Mouse (Mus musculus): ENCODE data around the gene Tlx3. TPM values are rescaled to one million over a fixed set of nuclear protein-coding genes. Genes with fewer than 3 reads are reported as not detected.

The Tlx3 gene
- polyA plus RNA-seq, 2 experiments, result not detected

DNA sequence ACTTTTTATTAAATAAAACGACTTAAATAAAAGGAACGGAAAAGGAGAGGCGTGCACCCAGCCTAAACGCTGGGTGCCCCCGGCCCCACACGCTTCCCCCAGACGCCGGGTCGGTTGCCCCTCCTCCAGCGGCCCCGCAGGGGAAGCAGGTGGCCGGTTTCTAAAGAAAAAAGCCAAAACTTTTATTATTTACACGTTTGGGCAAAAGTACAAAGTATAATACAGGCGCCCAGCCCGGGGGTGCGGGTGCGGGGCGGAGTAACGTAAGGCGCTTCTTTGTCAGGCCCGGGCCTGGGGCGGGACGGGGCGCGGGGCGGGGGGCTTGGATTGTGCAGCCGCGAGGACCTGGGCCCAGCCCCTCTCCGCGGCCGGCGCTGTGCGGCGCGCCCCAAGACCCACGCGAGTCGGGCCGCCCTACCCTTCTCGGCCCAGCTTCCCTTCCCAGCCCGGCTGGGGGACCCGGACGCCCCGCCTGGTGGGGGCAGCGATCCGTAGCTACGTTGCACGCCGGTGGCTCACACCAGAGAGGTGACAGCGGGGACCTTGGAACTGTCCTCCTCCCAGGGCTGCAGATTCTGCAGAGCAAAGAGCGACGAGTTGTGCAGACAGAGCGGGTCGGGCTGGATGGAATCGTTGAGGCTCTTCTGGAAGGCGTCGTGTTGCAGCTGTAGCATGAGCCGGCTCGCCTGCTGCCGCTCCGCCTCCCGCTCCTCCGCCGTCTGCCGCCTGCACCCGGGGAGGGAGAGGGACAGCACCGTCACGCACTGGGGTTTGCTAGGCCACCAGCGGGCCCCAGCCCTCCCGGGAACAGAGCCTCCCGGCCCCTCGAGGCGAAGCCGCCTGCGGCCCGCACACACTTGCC, 2.4 kb downstream of the Tlx3 start:
- Histone ChIP-seq H3K4me1 (replicated peaks; ENCODE audit: control insufficient read depth in 2 of 2, insufficient read depth in 2 of 2, low read length in 1 of 2) (no peaks in the 10 kb centered on the region), H3K4me3 (ENCODE audit: insufficient read depth in 1 of 2, low read depth in 2 of 2, low read length in 2 of 2) (0 out of 4 replicates have a peak overlapping the region, but pooled peaks of 1 of the 2 experiments have one; percentile 14), H3K9ac (replicated peaks) (no peak overlapping the region), H3K9me3 (ENCODE audit: control insufficient read depth, low read length) (no peaks in the 10 kb centered on the region), H3K36me3 (replicated peaks; ENCODE audit: control insufficient read depth, insufficient read depth, low read depth) (no peaks in the 10 kb centered on the region), H3K27me3 (ENCODE audit: control insufficient read depth, insufficient read depth, low read length) (peaks cover 100% of the 10 kb centered on the region), H3K4me2 (ENCODE audit: low read depth) (peak overlapping the region; percentile 18; the same call in 1 of the 2 replicates), H3K27ac (no peak overlapping the region)
- ATAC-seq (ENCODE audit: insufficient read depth), result no peak
- DNase-seq (ENCODE audit: low read depth in 3 of 3, low spot score in 3 of 3), result no peak
- 1% methylated on average over 74 of the region's 76 CpGs for whole genome bisulfite sequencing (ENCODE audit: insufficient replicate concordance)
- no peak for TF ChIP-seq EP300 (IDR thresholded peaks at IDR 0.05; ENCODE audit: low read depth)
- no peak for TF ChIP-seq CTCF (IDR thresholded peaks at IDR 0.05; ENCODE audit: low read depth)

DNA sequence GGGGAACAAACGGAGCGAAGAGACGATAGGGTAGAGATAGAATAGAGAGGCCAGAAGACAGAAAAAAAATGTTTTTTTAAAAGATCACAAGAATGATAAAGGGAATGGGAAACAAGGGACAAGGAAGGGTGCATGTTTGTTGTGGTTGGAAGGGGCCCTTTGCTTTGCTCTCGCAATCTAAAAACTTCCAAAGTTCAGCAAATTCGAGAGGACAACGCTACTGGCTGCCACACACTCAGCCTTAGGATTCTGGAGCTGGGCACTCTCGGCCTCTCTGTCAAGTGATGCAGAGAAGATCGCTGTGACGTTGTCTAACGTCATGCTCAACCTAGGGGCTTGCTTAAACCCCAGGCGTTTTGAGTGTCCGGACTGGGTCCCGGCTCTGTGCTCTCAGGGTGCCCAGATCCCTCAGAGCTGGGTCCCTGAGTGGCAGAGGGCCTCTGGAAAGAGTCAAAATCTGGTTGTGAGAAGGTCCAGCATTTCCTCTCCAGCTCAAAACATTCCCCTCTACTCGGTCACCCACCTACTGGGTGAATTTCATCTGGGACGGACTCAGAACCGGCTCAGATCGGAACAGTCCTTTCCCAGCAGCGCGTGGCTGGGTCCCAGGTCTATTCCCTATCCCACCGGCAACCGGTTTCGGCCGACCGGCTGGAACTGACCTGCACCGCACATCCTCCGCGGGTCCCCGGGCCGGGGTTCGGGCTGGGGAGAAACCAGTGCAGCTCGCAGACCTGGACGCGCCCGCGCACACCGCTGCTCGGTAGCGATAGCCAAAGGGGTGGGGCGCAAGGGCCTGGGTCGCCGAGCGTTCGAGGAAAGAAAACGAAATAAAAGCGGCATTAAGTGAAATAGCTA, 3.3 kb downstream of the Tlx3 start:
- Histone ChIP-seq H3K27me3 (ENCODE audit: control insufficient read depth, insufficient read depth, low read length) (peaks cover 100% of the 10 kb centered on the region), H3K9me3 (ENCODE audit: control insufficient read depth, low read length) (no peaks in the 10 kb centered on the region), H3K27ac (no peak overlapping the region), H3K4me1 (replicated peaks; ENCODE audit: control insufficient read depth in 2 of 2, insufficient read depth in 2 of 2, low read length in 1 of 2) (no peaks in the 10 kb centered on the region), H3K36me3 (replicated peaks; ENCODE audit: control insufficient read depth, insufficient read depth, low read depth) (no peaks in the 10 kb centered on the region), H3K4me2 (ENCODE audit: low read depth) (0 out of 2 replicates have a peak overlapping the region, but pooled peaks have one; percentile 18), H3K9ac (replicated peaks) (no peak overlapping the region), H3K4me3 (ENCODE audit: insufficient read depth in 1 of 2, low read depth in 2 of 2, low read length in 2 of 2) (no peak overlapping the region)
- WGBS (ENCODE audit: insufficient replicate concordance), result 2% methylated on average over 45 of the region's 45 CpGs
- DNase-seq (ENCODE audit: low read depth in 3 of 3, low spot score in 3 of 3) (no peak), ATAC-seq (ENCODE audit: insufficient read depth) (no peak)
- no peak for TF ChIP-seq EP300 (IDR thresholded peaks at IDR 0.05; ENCODE audit: low read depth)
- no peak for TF ChIP-seq CTCF (IDR thresholded peaks at IDR 0.05; ENCODE audit: low read depth)

DNA sequence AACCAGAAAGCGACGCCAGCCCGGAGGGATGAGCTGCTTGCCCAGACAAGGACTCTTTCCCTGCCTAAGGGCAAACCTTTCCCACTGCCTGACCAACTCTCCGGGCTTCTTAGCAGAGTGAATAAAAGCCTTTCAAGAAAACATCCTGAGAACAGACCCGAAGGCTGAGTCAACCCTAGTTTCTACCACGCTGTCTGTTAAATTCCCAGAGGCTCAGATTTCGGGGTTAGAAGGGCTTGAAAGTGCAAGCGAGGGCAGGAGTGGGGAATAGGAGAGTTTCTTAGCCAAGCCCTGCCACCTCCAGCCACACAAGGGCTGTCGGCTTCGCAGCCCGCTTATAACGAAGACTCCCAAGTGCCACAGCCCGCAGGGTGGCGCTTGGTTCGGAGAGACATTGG, 4.3 kb downstream of the Tlx3 start:
- WGBS (ENCODE audit: insufficient replicate concordance), result 4% methylated on average over 15 of the region's 15 CpGs
- Histone ChIP-seq H3K27me3 (ENCODE audit: control insufficient read depth, insufficient read depth, low read length) (peaks cover 96% of the 10 kb centered on the region), H3K27ac (no peak overlapping the region)

DNA sequence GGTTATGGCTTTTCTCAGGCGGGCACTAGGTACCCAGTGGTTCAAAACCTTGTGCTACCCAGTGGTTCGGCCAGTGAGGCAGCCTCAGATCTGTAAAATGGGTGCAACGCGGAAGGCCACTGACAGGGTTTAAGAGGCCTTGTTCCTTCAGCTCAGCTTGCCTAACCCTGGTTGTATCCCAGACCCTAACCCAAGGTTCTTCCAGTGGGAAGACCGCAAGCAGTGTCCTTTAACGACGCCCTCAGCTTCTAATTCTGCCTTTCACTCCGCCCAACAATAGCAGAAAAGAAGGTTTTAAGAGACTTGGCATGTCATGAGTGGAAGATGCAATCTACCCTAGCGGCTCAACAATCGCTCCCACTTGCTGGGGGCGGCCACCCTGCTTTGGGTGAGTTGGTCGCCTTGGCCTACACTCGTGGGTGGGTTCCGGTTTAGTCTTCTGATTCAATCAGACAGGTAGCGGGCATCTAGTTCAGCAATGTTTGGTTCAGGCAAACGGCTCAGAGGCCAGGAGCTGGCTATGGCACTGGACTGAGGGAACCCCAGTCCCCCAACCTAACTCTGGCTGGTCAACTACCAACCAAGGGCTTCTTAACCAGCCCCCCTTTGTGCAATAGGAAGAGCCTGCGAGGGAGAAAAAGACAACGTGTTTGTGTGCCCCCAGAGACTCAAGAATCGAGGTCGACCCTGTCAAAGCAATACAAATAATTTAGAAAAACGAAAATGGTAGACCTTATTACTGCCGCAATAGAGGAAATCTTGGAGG, 4.9 kb downstream of the Tlx3 start:
- H3K27ac ChIP-seq, result no peak overlapping the region
- WGBS (ENCODE audit: insufficient replicate concordance), result 20% methylated on average over 22 of the region's 22 CpGs
- ATAC-seq (ENCODE audit: insufficient read depth) (no peak), DNase-seq (ENCODE audit: low read depth in 3 of 3, low spot score in 3 of 3) (no peak)
- no peak overlapping the region for H3K4me3 ChIP-seq (ENCODE audit: insufficient read depth in 1 of 2, low read depth in 2 of 2, low read length in 2 of 2)
- H3K9me3 ChIP-seq (ENCODE audit: control insufficient read depth, low read length), result no peaks in the 10 kb centered on the region
- H3K4me2 ChIP-seq (ENCODE audit: low read depth), result no peak overlapping the region
- TF ChIP-seq EP300 (IDR thresholded peaks at IDR 0.05; ENCODE audit: low read depth) (no peak), CTCF (IDR thresholded peaks at IDR 0.05; ENCODE audit: low read depth) (no peak)
- H3K27me3 ChIP-seq (ENCODE audit: control insufficient read depth, insufficient read depth, low read length), result peaks cover 96% of the 10 kb centered on the region
- H3K4me1 ChIP-seq (replicated peaks; ENCODE audit: control insufficient read depth in 2 of 2, insufficient read depth in 2 of 2, low read length in 1 of 2), result no peaks in the 10 kb centered on the region
- no peaks in the 10 kb centered on the region for H3K36me3 ChIP-seq (replicated peaks; ENCODE audit: control insufficient read depth, insufficient read depth, low read depth)
- H3K9ac ChIP-seq (replicated peaks), result no peak overlapping the region

More for the DNA sequence above, 4.3 kb downstream of the Tlx3 start:
- ATAC-seq (ENCODE audit: insufficient read depth) (no peak), DNase-seq (ENCODE audit: low read depth in 3 of 3, low spot score in 3 of 3) (no peak)
- Histone ChIP-seq H3K36me3 (replicated peaks; ENCODE audit: control insufficient read depth, insufficient read depth, low read depth) (no peaks in the 10 kb centered on the region), H3K4me2 (ENCODE audit: low read depth) (no peak overlapping the region), H3K9ac (replicated peaks) (no peak overlapping the region), H3K9me3 (ENCODE audit: control insufficient read depth, low read length) (no peaks in the 10 kb centered on the region), H3K4me1 (replicated peaks; ENCODE audit: control insufficient read depth in 2 of 2, insufficient read depth in 2 of 2, low read length in 1 of 2) (no peaks in the 10 kb centered on the region), H3K4me3 (ENCODE audit: insufficient read depth in 1 of 2, low read depth in 2 of 2, low read length in 2 of 2) (no peak overlapping the region)
- TF ChIP-seq CTCF (IDR thresholded peaks at IDR 0.05; ENCODE audit: low read depth) (no peak), EP300 (IDR thresholded peaks at IDR 0.05; ENCODE audit: low read depth) (no peak)

Data from liver, embryonic 14.5 days (tissue).